Mouse (Mus musculus) bone marrow macrophage, adult 2 months (primary cell): ENCODE results near the gene Gm21083.
"Not testable (repeated sequence)": the region's sequence is repeated elsewhere in the genome, so short reads cannot be mapped to it uniquely, and the experiment has no call there.

ENCODE experiments used
- CTCF ChIP-seq: IDR thresholded peaks from 2 replicates; pipeline ENCODE4 v1.5.1; 2012; ENCODE audit warnings: low read depth, mild to moderate bottlenecking, low read length, moderate library complexity
- POLR2A ChIP-seq: IDR thresholded peaks from 2 replicates; pipeline ENCODE4 v1.6.1; 2012; ENCODE audit warnings: mild to moderate bottlenecking, low read depth, low read length, borderline replicate concordance

DNA sequence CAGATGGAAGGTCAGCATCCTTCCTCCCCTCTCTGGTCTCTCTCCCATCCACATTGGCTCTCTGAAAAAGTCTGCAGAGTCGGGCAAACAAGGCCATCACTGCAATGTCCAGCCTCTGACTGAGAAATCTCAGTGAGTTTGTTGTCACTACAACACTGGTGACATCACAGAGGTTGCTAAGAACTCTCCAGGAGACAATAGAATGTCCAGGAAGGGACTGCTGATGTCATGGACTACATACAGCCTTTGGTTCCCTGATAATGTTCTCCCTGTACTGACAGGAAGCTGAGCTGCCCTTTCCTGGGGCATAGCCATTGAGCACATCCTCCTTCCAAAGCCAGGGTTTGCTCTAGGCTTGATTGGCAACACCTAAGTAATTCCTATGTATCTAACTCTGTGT lies 48.0 kb upstream of the Gm21083 start, which contains the start of gene Gm21190:
- TF ChIP-seq CTCF, POLR2A: not testable (repeated sequence)
